Mouse (Mus musculus) heart, embryonic 11.5 days (tissue): Measurements from ENCODE around the gene Rpl35. TPM values are rescaled to one million over a fixed set of nuclear protein-coding genes. Genes with fewer than 3 reads are reported as not detected.
"Not testable (repeated sequence)": the region's sequence is repeated elsewhere in the genome, so short reads cannot be mapped to it uniquely, and the experiment has no call there.

ENCODE experiments used
- ATAC-seq: fragments of 200-750 bp; cut with Nextera tagmentation; replicated peaks from 2 replicates; pipeline ENCODE4 v1.8.0; 2017; ENCODE audit warnings: moderate library complexity; ENCODE audit not compliant: insufficient number of reproducible peaks, low FRiP score, low TSS enrichment
- H3K27ac ChIP-seq: fragments of 300-500 bp; sonication (generic); 2 replicates; pipeline ENCODE4 v1.5.1; 2014; ENCODE audit warnings: mild to moderate bottlenecking, low read depth, low read length
- H3K27me3 ChIP-seq: fragments of 300-500 bp; sonication (generic); 2 replicates; pipeline ENCODE4 v1.6.1; 2014; ENCODE audit warnings: mild to moderate bottlenecking, low read length, mixed read lengths; ENCODE audit not compliant: control insufficient read depth, insufficient read depth
- H3K36me3 ChIP-seq: fragments of 300-500 bp; sonication (generic); 2 replicates; pipeline ENCODE4 v1.6.1; 2014; ENCODE audit warnings: mild to moderate bottlenecking, low read length, moderate library complexity, mixed read lengths; ENCODE audit not compliant: control insufficient read depth, insufficient read depth
- H3K4me1 ChIP-seq: fragments of 300-500 bp; sonication (generic); 2 replicates; pipeline ENCODE4 v1.6.1; 2014; ENCODE audit warnings: low read length; ENCODE audit not compliant: control insufficient read depth, insufficient read depth
- H3K4me2 ChIP-seq: fragments of 300-500 bp; sonication (generic); 2 replicates; pipeline ENCODE4 v1.6.1; 2014; ENCODE audit warnings: mild to moderate bottlenecking, moderate library complexity
- H3K4me3 ChIP-seq: fragments of 300-500 bp; sonication (generic); 2 replicates; pipeline ENCODE4 v1.5.1; 2014; ENCODE audit warnings: low read depth, low read length
- H3K9ac ChIP-seq: fragments of 300-500 bp; sonication (generic); 2 replicates; pipeline ENCODE4 v1.6.1; 2014; ENCODE audit warnings: mild to moderate bottlenecking, low read depth, low read length, moderate library complexity
- H3K9me3 ChIP-seq: fragments of 300-500 bp; sonication (generic); replicated peaks from 2 replicates; pipeline ENCODE4 v1.6.1; 2016; ENCODE audit warnings: low read length; ENCODE audit not compliant: control insufficient read depth
- WGBS: fragments of 180-500 bp; shearing (Covaris S2); extraction: QIAGEN DNeasy Blood & Tissue Kit; methylation state at CpG from one replicate; pipeline ENCODE4 v1.1.7; 2014; ENCODE audit not compliant: insufficient replicate concordance; 5-methylcytosine and 5-hydroxymethylcytosine counted together
- polyA plus RNA-seq: library from polyadenylated mRNA; unstranded; fragments of >200 nt; fragmentation: Nextera tagmentation; extraction: Ambion mirVana; gene quantifications from 2 replicates; pipeline ENCODE4 v1.2.1, GENCODE M21; 2014

Rpl35 gene
- polyA plus RNA-seq, 1 experiment from 2014 or later, result 887 TPM

DNA sequence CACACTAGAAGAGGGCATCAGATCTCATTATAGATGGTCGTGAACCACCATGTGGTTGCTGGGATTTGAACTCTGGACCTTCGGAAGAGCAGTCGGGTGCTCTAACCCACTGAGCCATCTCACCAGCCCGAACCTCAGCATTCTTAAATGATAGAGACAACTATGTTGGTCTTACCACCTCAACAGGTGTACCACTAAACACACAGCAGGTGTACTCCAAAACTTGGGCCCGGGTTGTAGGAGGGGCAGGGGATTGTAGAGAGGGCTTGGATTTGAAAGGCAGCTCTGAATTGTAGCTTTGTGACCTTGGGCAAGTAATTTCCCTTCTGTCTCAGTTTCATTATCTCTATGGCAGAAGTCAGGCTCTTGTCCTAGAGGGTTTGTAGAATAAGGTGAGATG is 4.7 kb upstream of the Rpl35 start:
- H3K27me3 ChIP-seq, H3K9ac ChIP-seq, ATAC-seq, H3K4me2 ChIP-seq, H3K9me3 ChIP-seq, H3K4me3 ChIP-seq, H3K27ac ChIP-seq: not testable (repeated sequence)
- H3K4me1 ChIP-seq, result peaks cover 19% of the 10 kb centered on the region
- WGBS, result 96% methylated on average over 4 of the region's 5 CpGs
- H3K36me3 ChIP-seq, result peaks cover 10% of the 10 kb centered on the region

DNA sequence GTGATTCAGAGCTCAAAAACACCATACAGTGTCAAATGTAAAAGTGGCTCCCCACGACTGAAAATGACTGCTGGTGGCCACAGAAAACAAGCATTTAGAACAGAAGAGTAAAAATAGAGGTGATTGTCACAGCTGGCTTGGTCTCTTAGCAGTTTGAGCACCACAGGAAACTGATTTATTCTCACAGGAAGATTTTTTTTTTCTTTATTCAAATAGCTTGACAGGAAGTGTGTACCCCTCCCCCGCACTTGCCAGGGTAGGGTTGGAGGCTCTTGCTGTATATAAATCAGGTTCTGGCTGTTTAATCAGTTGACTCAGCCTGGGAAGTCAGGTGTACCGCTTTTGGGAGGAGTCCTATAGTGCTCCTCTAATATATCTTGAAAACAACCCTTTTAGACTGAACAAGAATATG is 3.5 kb upstream of the Rpl35 start:
- peak overlapping the region; percentile 90; the same call in 1 of the 2 replicates for H3K27ac ChIP-seq

DNA sequence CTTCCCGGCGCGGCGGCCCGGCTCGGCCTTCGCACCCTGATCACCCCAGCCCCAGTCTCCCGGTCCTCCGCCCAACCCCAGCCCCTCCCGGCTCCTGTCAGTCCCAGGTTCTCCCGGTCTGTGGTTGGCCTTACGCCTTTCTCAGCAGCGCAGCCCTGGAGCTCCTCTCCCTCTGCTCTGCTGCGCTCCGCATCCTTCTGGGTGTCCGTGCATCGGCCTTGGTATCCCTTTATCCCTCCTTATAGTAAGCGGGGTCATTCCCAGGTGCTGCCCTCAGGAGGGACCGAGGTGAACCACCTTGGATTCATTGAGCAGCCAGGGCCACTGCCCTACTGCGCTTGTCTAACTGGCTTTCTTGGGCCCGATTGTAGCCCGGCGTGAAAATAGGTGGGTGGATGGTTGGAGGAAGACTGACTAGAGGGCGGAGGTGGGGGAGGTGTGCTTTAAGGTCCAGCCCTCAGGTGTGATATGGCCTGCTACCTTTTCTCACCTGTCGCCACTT is 3.0 kb upstream of the Rpl35 start:
- H3K9me3 ChIP-seq, result no peaks in the 10 kb centered on the region
- H3K4me1 ChIP-seq, result peaks cover 28% of the 10 kb centered on the region
- H3K4me2 ChIP-seq, result peak overlapping the region; percentile 85

More for the DNA sequence above, 3.5 kb upstream of the Rpl35 start:
- Histone ChIP-seq H3K9me3 (no peaks in the 10 kb centered on the region), H3K9ac (peak overlapping the region; percentile 91), H3K36me3 (peaks cover under 1% of the 10 kb centered on the region), H3K4me3 (peak overlapping the region; percentile 79), H3K4me1 (peaks cover 22% of the 10 kb centered on the region), H3K27me3 (no peaks in the 10 kb centered on the region), H3K4me2 (peak overlapping the region; percentile 85)
- no peak for ATAC-seq
- 25% methylated on average over 3 of the region's 3 CpGs for WGBS

DNA sequence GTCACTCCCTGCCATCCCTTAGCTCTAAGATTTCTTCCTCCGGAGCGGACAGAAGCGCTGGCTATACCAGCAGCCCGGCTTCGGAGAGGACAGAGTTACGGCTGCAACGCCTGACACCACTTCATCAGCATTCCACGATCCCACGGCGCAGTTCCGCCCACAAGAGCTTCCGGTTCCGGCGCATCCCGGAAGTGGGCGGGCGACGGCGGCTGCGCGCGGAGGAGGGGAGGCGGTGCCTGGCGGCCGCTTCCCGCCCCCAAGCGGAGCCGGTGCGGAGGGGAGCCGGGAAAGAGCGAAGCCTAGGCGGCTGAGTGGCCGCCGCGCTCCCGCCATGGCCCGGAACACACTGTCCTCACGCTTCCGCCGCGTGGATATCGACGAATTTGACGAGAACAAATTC is 2.4 kb upstream of the Rpl35 start:
- peak overlapping the region; percentile 79 for H3K4me3 ChIP-seq
- H3K4me1 ChIP-seq, result peaks cover 32% of the 10 kb centered on the region
- under 1% methylated on average over 42 of the region's 44 CpGs for WGBS
- H3K9me3 ChIP-seq, result no peaks in the 10 kb centered on the region
- H3K4me2 ChIP-seq, result peak overlapping the region; percentile 85
- no peaks in the 10 kb centered on the region for H3K27me3 ChIP-seq
- ATAC-seq, result peak; percentile 85
- H3K36me3 ChIP-seq, result peaks cover 7% of the 10 kb centered on the region
- peak overlapping the region; percentile 90 for H3K27ac ChIP-seq
- peak overlapping the region; percentile 91 for H3K9ac ChIP-seq

More for the DNA sequence above, 3.0 kb upstream of the Rpl35 start:
- ATAC-seq, result peak; percentile 13
- H3K27ac ChIP-seq, result peak overlapping the region; percentile 90
- H3K9ac ChIP-seq, result peak overlapping the region; percentile 91
- H3K4me3 ChIP-seq, result peak overlapping the region; percentile 79
- H3K27me3 ChIP-seq, result no peaks in the 10 kb centered on the region
- peaks cover 4% of the 10 kb centered on the region for H3K36me3 ChIP-seq
- WGBS, result under 1% methylated on average over 25 of the region's 25 CpGs

DNA sequence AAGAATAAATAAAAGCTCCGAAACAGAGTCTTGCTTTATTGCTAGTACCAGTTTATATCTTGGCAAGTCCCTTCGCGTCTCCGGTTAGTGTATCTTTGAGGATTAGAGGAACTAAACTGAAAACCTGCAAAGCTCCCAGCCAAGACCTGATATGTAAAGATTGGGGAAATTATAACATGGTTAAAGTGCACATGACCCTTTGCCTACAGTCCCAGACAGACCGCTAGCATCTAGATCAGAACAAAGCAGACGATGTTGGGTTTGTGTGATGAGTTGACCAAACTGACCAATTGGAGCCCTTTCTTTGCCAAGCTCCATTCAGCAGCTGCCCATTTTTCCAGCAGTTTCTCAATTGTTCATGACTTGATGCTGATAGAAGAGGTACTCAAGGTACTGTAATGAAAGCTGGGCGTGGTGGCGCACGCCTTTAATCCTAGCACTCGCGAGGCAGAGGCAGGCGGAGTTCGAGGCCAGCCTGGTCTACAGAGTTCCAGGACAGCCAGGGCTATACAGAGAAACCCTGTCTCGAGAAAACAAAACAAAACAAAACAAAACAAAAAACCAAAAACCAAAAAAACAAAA is 816 bp upstream of the Rpl35 start:
- H3K4me2 ChIP-seq, result peak overlapping the region; percentile 97
- no peak for ATAC-seq
- 84% methylated on average over 14 of the region's 14 CpGs for WGBS
- H3K9me3 ChIP-seq, result no peaks in the 10 kb centered on the region
- peak overlapping the region; percentile 84 for H3K4me3 ChIP-seq
- H3K9ac ChIP-seq, result no peak overlapping the region
- peaks cover 16% of the 10 kb centered on the region for H3K36me3 ChIP-seq
- H3K4me1 ChIP-seq, result peaks cover 34% of the 10 kb centered on the region
- no peak overlapping the region for H3K27ac ChIP-seq
- no peaks in the 10 kb centered on the region for H3K27me3 ChIP-seq

DNA sequence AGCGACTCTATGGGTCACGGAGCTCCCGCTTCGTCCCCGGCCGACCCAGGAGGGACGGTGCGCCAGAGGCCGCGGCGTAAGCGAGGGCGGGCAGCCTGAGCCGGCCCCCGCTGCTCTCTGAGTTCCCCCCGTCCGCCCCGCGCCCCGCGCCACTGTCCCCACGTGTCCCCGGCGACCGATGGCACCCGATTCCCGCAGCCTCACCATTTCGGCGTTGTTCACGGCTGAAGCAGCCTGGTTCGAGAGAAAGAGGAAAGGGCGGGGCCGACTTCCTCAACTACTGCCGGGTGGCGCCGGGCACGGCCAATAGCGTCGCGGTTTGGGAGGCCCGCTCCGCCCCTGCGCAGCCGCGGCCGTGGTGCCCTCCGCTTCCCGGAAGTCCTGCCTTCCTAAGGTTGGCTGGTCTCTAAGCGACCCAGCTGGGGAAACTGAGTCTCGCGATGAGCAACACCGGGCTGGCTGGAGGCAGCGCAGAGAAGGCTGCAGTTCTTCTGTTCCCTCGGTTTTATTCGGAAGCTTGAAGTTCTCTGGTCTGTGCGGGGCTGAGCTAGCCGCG is 466 bp downstream of the Rpl35 start, which contains the start of gene Arpc5l:
Gene Arpc5l (plus strand): TSS at position 469 of the 556 bp plus-strand sequence.
- peak; percentile 80 for ATAC-seq
- Histone ChIP-seq H3K9me3 (no peaks in the 10 kb centered on the region), H3K36me3 (peaks cover 24% of the 10 kb centered on the region), H3K27ac (peak within 1 kb of the TSS; percentile 89), H3K4me2 (peak within 1 kb of the TSS; percentile 97), H3K4me1 (peaks cover 34% of the 10 kb centered on the region), H3K27me3 (no peaks in the 10 kb centered on the region), H3K9ac (peak within 1 kb of the TSS; percentile 93), H3K4me3 (peak within 1 kb of the TSS; percentile 84)
- under 1% methylated on average over 58 of the region's 58 CpGs for WGBS

DNA sequence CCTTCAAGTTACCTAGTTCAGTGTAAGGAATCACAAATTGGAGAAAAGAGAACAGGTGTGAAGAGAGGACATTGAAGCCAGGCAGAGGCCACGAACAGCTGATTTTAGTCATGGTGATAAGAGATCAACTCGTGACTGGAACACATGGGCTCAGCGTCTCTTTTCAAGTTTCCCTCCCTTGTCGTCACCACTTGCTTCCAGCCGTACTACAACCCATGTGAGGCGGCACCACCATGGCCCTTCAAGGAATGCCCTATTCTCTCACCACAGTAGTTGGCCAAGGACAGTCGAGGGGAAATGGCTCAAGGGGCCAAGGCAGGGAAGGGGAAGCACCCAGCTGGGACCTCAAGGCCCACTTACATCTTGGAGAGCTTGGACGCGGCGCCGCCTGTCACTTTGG is 1.1 kb downstream of the Rpl35 start:
- peak overlapping the region; percentile 89 for H3K27ac ChIP-seq
- WGBS, result under 1% methylated on average over 11 of the region's 11 CpGs
- H3K4me2 ChIP-seq, result peak overlapping the region; percentile 97
- ATAC-seq, result no peak
- peaks cover 31% of the 10 kb centered on the region for H3K4me1 ChIP-seq
- H3K9me3 ChIP-seq, result no peaks in the 10 kb centered on the region
- H3K4me3 ChIP-seq, result peak overlapping the region; percentile 84
- no peaks in the 10 kb centered on the region for H3K27me3 ChIP-seq
- peaks cover 24% of the 10 kb centered on the region for H3K36me3 ChIP-seq
- peak overlapping the region; percentile 93 for H3K9ac ChIP-seq

DNA sequence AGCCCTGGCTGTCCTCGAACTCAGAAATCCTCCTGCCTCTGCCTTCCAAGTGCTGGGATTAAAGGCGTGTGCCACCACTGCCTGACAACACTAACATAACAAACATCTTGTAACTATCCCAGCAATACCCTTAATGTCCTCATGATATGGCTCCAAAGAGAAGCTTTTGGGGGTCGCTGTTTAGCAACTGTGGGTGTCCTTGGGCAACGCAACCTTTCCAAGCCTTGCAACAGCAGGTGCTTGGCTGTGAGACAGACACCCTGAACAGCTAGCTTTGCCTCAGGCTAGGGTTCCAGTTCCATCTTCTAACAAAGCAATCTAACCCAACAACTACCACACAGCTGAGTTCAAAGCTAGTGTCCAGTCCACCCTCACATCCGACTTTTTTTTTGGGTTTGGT is 1.9 kb downstream of the Rpl35 start:
- Histone ChIP-seq H3K27ac (no peak overlapping the region), H3K9ac (peak overlapping the region; percentile 93), H3K27me3 (no peaks in the 10 kb centered on the region), H3K4me2 (peak overlapping the region; percentile 97), H3K36me3 (peaks cover 24% of the 10 kb centered on the region), H3K9me3 (no peaks in the 10 kb centered on the region), H3K4me3 (peak overlapping the region; percentile 84), H3K4me1 (peaks cover 26% of the 10 kb centered on the region)
- 65% methylated on average over 5 of the region's 5 CpGs for WGBS
- ATAC-seq, result no peak
